Mouse (Mus musculus): Measurements from ENCODE around the gene Cenpm.

DNA sequence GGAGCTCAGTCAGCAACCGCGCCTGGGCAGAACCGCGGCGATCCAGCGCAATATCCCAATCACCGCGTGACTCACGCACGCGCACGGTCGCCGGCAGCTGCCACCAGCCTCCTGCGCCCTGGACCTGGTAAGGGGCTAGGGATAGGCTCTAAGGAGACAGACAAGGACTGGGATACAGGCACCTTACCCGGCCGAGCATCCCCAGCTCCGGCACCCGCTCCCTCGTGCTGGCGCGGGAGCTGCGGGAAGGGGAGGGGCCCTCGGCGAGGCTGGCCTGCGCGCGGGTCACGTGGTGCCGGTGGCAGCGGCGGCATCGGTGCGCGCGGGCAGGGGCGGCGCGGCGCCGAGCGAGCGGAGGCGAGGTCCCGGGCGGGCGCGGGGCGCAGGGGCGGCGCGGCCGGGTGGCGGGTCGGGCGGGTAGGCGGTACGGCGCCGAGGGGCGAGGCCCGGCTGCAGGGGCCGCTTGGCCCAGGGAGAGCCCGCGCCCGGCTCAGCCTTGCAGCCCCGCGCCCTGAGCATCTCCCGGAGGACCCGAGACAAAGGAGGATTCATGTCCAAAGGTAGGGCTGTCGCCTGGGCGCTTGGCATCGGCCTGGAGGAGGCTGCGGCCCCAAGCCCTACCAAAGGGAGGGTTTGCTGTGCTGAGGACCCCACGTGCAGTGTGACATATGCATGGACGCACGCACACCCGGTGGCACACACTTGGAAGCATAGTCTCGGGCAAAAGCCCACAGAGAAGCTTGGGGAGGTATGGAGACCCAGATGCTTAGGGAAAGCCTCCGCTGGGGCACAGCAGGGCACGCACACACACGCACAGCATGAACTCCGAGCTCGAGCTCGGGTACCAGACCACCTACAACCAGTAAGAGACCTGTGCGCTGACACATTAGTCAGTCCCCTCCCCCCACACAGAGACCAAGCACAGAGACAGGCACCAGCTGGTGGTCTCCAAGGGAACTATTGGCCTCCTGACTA is 30.7 kb upstream of the Cenpm start:
- TF ChIP-seq CTCF (IDR thresholded peaks at IDR 0.05; ENCODE audit: low read depth), result no peak
- no peak for TF ChIP-seq EP300 (IDR thresholded peaks at IDR 0.05; ENCODE audit: low read depth)
